Mouse (Mus musculus) C2C12 (cell line): ENCODE results near the gene Cnnm3.
A peak's percentile ranks its signal among the peaks of the same experiment; 100 is the strongest.

Experiments
- CTCF ChIP-seq: IDR thresholded peaks from one replicate; pipeline ENCODE4 v1.5.1; 2011; ENCODE audit not compliant: control insufficient read depth, insufficient read depth, insufficient read length
- FOSL1 ChIP-seq: IDR thresholded peaks from one replicate; pipeline ENCODE4 v1.8.0; 2011; ENCODE audit warnings: mild to moderate bottlenecking, low read length; ENCODE audit not compliant: poor library complexity, insufficient read depth, severe bottlenecking
- MAX ChIP-seq: IDR thresholded peaks from one replicate; pipeline ENCODE4 v1.6.1; 2011; ENCODE audit warnings: mild to moderate bottlenecking, control low read depth
- USF1 ChIP-seq: IDR thresholded peaks from one replicate; pipeline ENCODE4 v1.6.1; 2011; ENCODE audit warnings: low read depth, mild to moderate bottlenecking, control low read depth, moderate library complexity

DNA sequence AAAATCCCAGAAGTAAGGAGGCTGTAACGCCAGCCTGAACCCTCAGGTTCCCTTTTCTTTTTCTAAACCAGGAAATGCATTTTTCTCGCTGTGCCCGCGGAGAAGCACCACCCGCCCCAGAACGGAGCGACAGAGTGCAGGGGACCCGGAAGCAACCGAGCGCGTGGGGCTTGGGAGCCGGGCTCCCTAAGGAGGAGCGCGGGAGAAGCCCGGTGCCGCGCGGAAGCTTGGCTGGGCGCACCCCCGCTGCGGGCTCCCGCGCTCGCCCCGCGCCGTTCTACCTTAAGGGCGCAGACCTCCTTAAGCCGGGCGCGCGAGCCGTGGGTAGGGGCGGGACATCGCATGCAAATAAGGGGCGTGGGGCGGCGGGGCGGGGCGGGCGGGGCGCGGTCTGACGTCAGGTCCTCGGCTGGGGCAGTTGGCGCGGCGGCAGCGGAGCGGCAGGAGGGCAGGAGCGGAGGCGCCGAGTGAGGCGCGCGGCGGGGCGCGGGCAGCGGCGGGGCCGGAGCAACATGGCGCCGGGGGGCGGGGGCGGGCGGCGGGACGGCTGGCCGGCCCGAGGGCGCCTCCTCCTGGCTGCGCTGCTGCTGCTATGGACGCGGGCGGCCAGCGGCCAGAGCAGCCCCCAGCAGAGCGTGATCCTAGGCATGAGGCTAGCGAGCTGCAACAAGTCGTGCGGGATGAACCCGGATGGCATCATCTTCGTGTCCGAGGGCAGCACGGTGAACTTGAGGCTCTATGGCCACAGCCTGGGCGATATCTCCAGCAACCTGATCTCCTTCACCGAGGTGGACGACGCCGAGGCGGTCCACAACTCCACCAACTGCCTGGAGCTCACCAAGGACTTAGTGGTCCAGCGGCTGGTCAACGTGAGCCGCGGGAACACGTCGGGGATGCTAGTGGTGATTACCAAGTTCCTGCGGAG lies 40.2 kb upstream of the Cnnm3 start, which contains the start of gene Cnnm4:
- TF ChIP-seq CTCF (peak; percentile 94), FOSL1 (no peak), MAX (no peak), USF1 (no peak)
